Mouse (Mus musculus) spleen, postnatal 36 days (tissue): ENCODE measurements at regions not wholly inside any gene's neighbourhood (a gene's known extent, or its start where the extent isn't known, plus 50 kb on each side); places are given as distances from the start of the nearest gene placed in this dataset.
"Not testable (repeated sequence)": the region's sequence is repeated elsewhere in the genome, so short reads cannot be mapped to it uniquely, and the experiment has no call there.

Experiments used
- DNase-seq, 2 experiments: peaks; one replicate each; pipeline ENCODE4 v3.0.0; 2022; ENCODE audit warnings: low spot score in 2 of 2, mixed read lengths in 1 of 2

GRCm38 (mm10) chr5:3244067-3244466 is 97.2 kb upstream of the Cdk6 start:
- not testable (repeated sequence) for DNase-seq

DNA sequence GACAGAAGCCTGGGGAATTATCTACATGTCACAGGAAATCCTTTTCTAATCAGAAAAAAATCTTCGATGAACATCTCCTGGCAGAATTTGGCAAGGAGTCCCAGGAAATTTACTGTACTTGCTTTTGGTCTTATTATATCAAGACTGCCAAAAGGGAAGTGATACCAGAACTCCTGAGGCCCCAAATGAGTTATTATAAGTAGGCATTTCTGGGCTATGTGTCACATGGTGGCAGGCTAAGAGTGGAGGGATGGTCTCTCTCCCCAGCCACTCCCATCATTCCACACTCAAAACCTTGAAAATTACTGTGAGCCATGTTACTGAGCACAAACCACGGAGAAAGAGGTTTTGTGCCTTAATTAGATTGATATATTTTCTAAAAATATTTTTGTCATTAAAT is 94.0 kb upstream of the Cdk6 start:
- DNase-seq, result no peak

DNA sequence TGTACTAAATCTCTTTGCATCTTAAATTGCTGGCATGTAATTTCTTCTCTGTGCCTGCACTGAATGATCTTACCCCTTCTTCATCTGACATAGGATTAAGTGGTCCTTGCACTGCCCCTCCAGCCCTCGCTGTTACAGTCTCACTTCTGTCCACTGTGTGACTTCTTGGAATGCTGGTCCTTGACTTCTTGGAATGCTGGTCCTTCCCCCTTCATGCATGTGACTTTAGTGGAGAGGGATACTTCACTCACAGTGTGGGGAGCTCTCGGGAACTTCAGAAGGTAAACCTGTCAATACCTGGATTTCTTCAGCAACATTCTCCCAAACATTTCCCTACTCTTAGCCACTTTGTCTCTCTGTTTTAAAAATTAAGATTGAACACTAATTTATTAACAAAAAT is 91.0 kb upstream of the Cdk6 start:
- no peak for DNase-seq

GRCm38 (mm10) chr5:3260289-3260688 is 81.0 kb upstream of the Cdk6 start:
- DNase-seq, result no peak

GRCm38 (mm10) chr5:3264988-3265738 is 76.1 kb upstream of the Cdk6 start:
- not testable (repeated sequence) for DNase-seq

DNA sequence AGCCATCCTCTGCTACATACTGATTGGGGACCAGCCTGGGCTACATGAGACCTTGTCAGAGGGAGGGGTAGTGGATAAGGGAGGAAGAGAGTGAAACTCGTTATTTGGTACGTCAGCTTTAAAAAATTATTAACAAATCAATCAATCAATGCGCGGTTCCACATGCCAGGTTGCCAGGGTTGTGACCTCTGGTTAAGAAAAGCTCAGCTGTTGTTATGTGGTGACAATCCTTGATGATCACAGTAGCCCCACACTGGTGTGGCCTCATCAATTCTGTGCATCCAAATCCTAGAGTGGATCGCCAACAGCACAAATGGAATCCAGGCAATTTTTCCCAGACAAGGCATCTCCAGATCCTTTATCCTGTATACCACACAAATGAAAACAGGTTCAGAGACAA is 74.3 kb upstream of the Cdk6 start:
- DNase-seq, result no peak

GRCm38 (mm10) chr5:3269760-3270159 is 71.5 kb upstream of the Cdk6 start:
- no peak for DNase-seq

DNA sequence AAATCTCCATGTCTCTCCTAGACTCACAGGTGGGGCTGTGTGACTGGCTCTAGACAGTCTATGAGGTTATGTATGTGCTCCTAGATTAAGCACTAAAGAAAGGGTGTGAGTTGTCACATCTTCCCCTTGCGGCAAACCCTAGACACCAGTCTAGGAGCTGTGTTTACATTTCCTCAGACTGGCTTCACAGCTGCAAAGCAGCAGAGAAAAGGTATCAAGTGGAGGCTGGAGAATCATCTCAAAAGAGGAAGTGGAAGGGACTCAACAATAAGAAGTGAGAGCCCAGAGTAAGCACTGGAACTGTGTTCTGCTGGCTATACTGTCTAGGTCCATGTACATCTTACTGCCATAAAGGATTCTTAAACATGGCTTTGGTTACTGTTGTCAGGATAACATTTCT is 68.1 kb upstream of the Cdk6 start:
- DNase-seq, result peak; percentile 2 to 4

DNA sequence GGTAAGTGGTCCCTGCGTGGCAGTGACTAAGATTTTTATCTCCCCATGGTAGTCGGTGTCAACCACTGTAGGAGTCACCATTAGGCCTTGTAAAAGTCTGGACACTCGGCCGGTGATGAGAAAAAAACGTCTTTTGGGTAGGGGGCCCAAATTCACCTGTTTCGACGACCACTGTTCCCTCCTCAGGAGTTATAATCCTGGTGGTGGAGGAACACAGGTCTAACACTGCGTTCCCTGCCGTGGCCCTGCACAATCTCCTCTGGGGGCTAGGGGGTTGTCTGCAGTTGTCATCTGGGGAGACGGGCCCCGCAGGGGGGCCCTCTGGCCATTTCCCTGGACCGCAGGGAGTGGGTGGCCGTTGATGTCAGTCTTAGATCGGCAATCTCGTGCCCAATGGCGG is 64.0 kb upstream of the Cdk6 start:
- DNase-seq, result not testable (repeated sequence)

DNA sequence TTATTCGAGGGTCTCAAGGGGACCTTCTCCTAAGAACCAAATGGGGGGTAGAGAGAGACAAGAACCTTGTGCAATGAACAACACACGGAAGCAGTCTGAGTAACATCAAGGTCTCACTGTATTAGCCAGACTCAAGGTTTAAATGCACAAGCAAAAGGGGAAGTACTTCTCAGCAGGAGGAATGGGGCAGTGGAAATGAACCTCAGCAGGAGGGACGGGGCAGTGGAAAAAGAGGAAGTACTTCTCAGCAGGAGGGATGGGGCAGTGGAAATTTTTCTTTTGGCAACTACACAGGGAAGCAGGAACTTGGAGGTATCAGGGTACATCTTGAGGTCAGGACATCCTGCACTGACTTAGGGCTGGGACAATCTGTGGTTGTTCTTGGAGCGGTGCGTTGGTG is 62.3 kb upstream of the Cdk6 start:
- not testable (repeated sequence) for DNase-seq

GRCm38 (mm10) chr5:3281911-3282506 is 59.3 kb upstream of the Cdk6 start:
- DNase-seq, result not testable (repeated sequence)

DNA sequence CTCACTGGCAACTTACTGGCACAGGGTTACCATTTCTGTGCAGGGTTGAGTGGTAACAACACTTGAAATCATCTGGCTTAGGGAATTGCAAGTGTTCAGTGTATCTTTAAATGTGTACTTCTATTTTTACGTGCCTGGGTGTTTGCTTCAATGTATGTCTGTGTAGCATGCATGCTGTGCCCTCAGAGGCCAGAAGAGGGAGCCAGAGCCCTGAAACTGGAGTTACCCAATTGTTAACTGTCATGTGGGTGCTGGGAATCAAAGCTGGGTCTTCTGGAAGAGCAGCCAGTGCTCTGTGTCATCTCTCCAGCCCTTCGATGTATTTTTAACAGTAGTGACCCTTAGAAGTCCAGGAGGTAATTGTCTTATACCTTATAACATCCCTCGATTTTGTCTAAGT is 58.2 kb upstream of the Cdk6 start:
- no peak for DNase-seq

- DNase-seq, result not testable (repeated sequence)
These were observed 57.0 kb upstream of the Cdk6 start for GRCm38 (mm10) chr5:3284335-3284734.

DNA sequence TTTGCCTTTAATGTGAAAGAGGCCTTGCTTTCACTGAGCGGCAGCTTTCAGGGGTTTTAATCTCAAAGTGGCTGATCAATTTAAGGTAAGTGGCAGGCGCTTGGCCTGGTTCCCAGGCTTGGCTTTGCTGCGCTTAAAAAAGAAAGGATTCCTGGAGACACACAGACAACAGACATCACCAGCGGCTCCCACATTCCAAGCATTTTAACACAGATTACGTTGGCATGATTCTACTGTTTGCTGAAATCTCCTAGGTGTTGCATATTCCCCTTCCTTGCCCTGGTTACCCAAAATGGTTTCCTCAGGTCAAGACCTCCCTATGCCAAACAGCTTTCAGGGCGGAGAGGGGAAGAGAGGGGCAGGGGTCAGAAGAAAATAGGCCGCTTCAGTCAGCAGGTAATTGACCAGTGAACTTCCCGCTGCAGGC is 51.3 kb upstream of the Cdk6 start:
- DNase-seq, result not testable (repeated sequence)
